Comparison of ENCODE assay signal across 25 mouse cellular contexts in the genomic region with DNA sequence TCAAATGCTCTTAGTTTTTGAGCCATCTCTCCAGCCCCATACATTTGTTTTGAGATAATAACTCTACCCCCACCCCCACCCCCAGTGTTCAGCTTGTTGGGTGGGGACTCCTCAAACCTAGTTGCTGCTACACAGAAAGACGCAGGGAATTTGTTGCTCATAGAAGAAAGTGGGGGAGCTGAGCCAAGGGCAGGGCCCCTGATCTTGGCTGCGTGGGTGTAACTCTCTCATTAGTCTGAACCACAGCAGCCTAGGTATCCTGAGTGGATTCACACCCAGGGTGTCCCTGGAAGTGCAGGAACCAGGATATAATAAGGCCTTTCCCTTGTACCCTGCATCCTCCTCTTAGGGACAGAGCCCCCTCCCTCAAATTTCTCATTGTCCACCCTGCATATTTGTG.
"Had no signal": no experiment of that assay in that cellular context is flagged by ENCODE, and none has a peak within 500 bp of the region (broad histone marks: within the 10 kb centered on the region; RNA-seq: fewer than 3 reads in every experiment).

No protein-coding gene starts in this region.

- DNase-seq: gastrocnemius, adult 2 months; gastrocnemius, postnatal 14 days; heart, postnatal 14 days; heart, postnatal 4 days; kidney, adult 18-20 months; kidney, adult 8-10 months; kidney, postnatal 10 days; kidney, postnatal 25 days; kidney, postnatal 4 days; liver; liver, embryonic 13.5 days had no signal

- H3K27me3 ChIP-seq: hindbrain, embryonic 12.5 days; intestine, embryonic 15.5 days; limb, embryonic 12.5 days; liver, embryonic 13.5 days; liver, embryonic 15.5 days had no signal

- H3K36me3 ChIP-seq: hindbrain, embryonic 10.5 days; hindbrain, embryonic 12.5 days; intestine, embryonic 15.5 days; limb, embryonic 10.5 days; limb, embryonic 12.5 days; liver, embryonic 13.5 days; liver, embryonic 15.5 days had no signal

- H3K9ac ChIP-seq: hindbrain, embryonic 12.5 days; hindbrain, embryonic 14.5 days; intestine, embryonic 15.5 days; limb, embryonic 12.5 days; liver, embryonic 13.5 days; liver, embryonic 15.5 days had no signal

- ATAC-seq: hindbrain, embryonic 16.5 days; inflammation-experienced regulatory T-cells, adult 6 months; intestine, embryonic 15.5 days; intestine, postnatal 0 days had no signal

- H3K27ac ChIP-seq: gastrocnemius, adult 2 months; hindbrain, embryonic 10.5 days; hindbrain, embryonic 12.5 days; hindbrain, embryonic 14.5 days; intestine, embryonic 15.5 days; layer of hippocampus, adult 2 months; left cerebral cortex, adult 2 months; limb, embryonic 10.5 days; limb, embryonic 12.5 days; liver, embryonic 13.5 days; liver, embryonic 15.5 days had no signal

- H3K4me2 ChIP-seq: heart, embryonic 11.5 days; hindbrain, embryonic 12.5 days; hindbrain, embryonic 14.5 days; intestine, embryonic 15.5 days; limb, embryonic 12.5 days; liver, embryonic 11.5 days; liver, embryonic 13.5 days; liver, embryonic 15.5 days had no signal

- H3K4me3 ChIP-seq: gastrocnemius, adult 2 months; hindbrain, embryonic 10.5 days; hindbrain, embryonic 12.5 days; intestine, embryonic 15.5 days; layer of hippocampus, adult 2 months; left cerebral cortex, adult 2 months; limb, embryonic 10.5 days; limb, embryonic 12.5 days; liver, embryonic 13.5 days; liver, embryonic 15.5 days had no signal

- H3K4me1 ChIP-seq: hindbrain, embryonic 10.5 days; hindbrain, embryonic 12.5 days; intestine, embryonic 15.5 days; limb, embryonic 10.5 days; limb, embryonic 12.5 days; liver, embryonic 13.5 days; liver, embryonic 15.5 days had no signal

- H3K9me3 ChIP-seq: hindbrain, embryonic 10.5 days; hindbrain, embryonic 12.5 days; intestine, embryonic 15.5 days; limb, embryonic 10.5 days; limb, embryonic 12.5 days; liver, embryonic 13.5 days; liver, embryonic 15.5 days had no signal
